Mouse (Mus musculus) stomach, embryonic 14.5 days (tissue): ENCODE data around the gene Kcnq1. TPM values are rescaled to one million over a fixed set of nuclear protein-coding genes. Genes with fewer than 3 reads are reported as not detected.

ENCODE experiments used
- ATAC-seq: fragments of 200-750 bp; cut with Nextera tagmentation; 2 replicates; pipeline ENCODE4 v1.8.0; 2017; ENCODE audit warnings: low read depth, moderate TSS enrichment; ENCODE audit not compliant: insufficient number of reproducible peaks, insufficient read depth, low FRiP score
- H3K27ac ChIP-seq: fragments of 300-500 bp; sonication (generic); 2 replicates; pipeline ENCODE4 v1.5.1; 2014; ENCODE audit warnings: mild to moderate bottlenecking, low read length, moderate library complexity, mixed read lengths
- H3K27me3 ChIP-seq: fragments of 300-500 bp; sonication (generic); 2 replicates; pipeline ENCODE4 v1.6.1; 2014; ENCODE audit warnings: low read length, control low read depth, mixed read lengths; ENCODE audit not compliant: control insufficient read depth, insufficient read depth
- H3K36me3 ChIP-seq: fragments of 300-500 bp; sonication (generic); 2 replicates; pipeline ENCODE4 v1.6.1; 2014; ENCODE audit warnings: mild to moderate bottlenecking, control low read depth, low read length, moderate library complexity, mixed read lengths; ENCODE audit not compliant: control insufficient read depth, insufficient read depth
- H3K4me1 ChIP-seq: fragments of 300-500 bp; sonication (generic); 2 replicates; pipeline ENCODE4 v1.6.1; 2014; ENCODE audit warnings: low read length, control low read depth, mixed read lengths; ENCODE audit not compliant: control insufficient read depth, insufficient read depth
- H3K4me2 ChIP-seq: fragments of 300-500 bp; sonication (generic); replicated peaks from 2 replicates; pipeline ENCODE4 v1.6.1; 2014; ENCODE audit warnings: low read depth, low read length, control low read depth
- H3K4me3 ChIP-seq: fragments of 300-500 bp; sonication (generic); 2 replicates; pipeline ENCODE4 v1.5.1; 2014; ENCODE audit warnings: low read depth, low read length, control low read depth
- H3K9ac ChIP-seq: fragments of 300-500 bp; sonication (generic); replicated peaks from 2 replicates; pipeline ENCODE4 v1.6.1; 2014; ENCODE audit warnings: low read depth, mild to moderate bottlenecking, control low read depth, low read length, moderate library complexity, mixed read lengths
- H3K9me3 ChIP-seq: fragments of 300-500 bp; sonication (generic); 2 replicates; pipeline ENCODE4 v1.6.1; 2016; ENCODE audit warnings: low read depth, low read length, control low read depth; ENCODE audit not compliant: control insufficient read depth
- WGBS: fragments of 180-500 bp; shearing (Covaris S2); extraction: QIAGEN DNeasy Blood & Tissue Kit; methylation state at CpG from one replicate; pipeline ENCODE4 v1.1.7; 2014; 5-methylcytosine and 5-hydroxymethylcytosine counted together
- polyA plus RNA-seq: library from polyadenylated mRNA; unstranded; fragments of >200 nt; fragmentation: Nextera tagmentation; extraction: Ambion mirVana; gene quantifications from 2 replicates; pipeline ENCODE4 v1.2.1, GENCODE M21; 2014

Gene Kcnq1
- polyA plus RNA-seq, 1 experiment from 2014 or later = 4.2 TPM

DNA sequence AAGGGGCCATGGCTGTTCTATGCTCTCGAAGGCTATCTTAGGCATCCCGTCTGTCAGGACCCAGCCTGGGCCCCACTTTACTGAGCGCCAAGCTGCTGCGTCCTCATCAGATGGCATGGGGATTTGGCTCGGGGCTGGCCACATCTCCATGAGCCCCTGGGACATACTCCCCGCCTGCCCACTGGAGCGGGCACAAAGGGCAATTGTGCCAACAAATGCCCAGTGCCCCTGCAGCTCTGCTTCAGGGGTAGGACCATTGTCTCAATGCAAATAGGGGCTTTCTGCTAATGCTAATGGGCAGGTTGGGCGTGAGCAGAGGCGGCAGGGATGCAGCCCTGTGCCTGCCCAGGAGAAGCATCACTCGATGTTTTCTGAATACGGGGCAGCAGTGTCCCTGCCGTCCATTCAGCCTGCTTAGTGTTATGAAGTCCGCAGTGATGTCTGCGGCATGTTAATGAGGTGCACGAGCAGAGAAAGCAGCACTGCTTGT is 91.8 kb downstream of the Kcnq1 start:
- no peak for ATAC-seq
- WGBS = 58% methylated on average over 15 of the region's 15 CpGs

DNA sequence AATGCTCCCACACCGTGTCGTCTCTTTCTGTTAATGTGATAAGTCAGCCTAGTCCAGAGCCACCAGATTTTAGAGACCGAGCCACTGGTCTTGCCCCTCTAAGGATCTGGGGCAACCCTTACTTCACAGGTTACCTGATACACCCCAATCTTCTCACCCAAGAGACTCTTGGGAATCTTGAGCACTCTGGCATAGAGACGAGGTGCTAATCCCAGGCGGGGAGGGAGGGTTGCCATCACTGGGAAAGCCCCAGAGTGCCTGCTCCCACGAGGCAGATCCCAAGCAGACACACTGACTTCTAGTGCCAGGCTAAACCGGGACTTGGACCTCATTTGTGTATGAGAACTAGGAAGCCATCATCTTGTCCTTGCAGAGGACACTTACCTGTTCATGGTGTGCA is 92.3 kb downstream of the Kcnq1 start:
- no peak for ATAC-seq
- Histone ChIP-seq H3K9ac (no peak overlapping the region), H3K9me3 (no peaks in the 10 kb centered on the region), H3K27me3 (no peaks in the 10 kb centered on the region), H3K4me2 (no peak overlapping the region), H3K4me3 (no peak overlapping the region), H3K27ac (no peak overlapping the region), H3K36me3 (no peaks in the 10 kb centered on the region), H3K4me1 (no peaks in the 10 kb centered on the region)
- whole genome bisulfite sequencing = 58% methylated on average over 7 of the region's 7 CpGs

More for the DNA sequence above, 91.8 kb downstream of the Kcnq1 start:
- Histone ChIP-seq H3K9ac (no peak overlapping the region), H3K27ac (no peak overlapping the region), H3K4me3 (no peak overlapping the region), H3K4me1 (no peaks in the 10 kb centered on the region), H3K9me3 (no peaks in the 10 kb centered on the region), H3K4me2 (no peak overlapping the region), H3K27me3 (no peaks in the 10 kb centered on the region), H3K36me3 (no peaks in the 10 kb centered on the region)

DNA sequence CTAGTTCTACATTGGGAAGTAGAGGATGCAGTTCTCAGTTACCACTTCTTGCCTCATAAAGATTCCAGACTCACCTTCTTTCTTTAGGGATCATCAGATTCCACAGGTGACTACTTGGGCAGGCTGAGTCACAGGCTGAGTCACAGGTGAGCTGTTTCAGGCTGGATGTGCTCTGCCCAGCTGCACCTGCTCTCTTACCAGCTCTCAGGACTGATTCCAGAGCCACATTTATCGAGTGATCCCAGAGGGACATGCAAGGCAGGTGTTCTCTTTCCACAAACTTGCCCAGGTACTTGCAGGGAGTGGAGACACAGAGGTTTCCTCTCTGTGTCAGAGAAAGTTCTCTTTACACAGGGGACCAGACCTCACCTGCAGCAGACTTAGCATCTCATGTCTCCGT is 95.1 kb downstream of the Kcnq1 start:
- no peak overlapping the region for H3K4me3 ChIP-seq
- no peaks in the 10 kb centered on the region for H3K27me3 ChIP-seq
- no peak overlapping the region for H3K4me2 ChIP-seq
- H3K4me1 ChIP-seq = no peaks in the 10 kb centered on the region
- 76% methylated on average over 2 of the region's 2 CpGs for WGBS
- no peak for ATAC-seq
- H3K9ac ChIP-seq = no peak overlapping the region
- no peaks in the 10 kb centered on the region for H3K36me3 ChIP-seq
- no peak overlapping the region for H3K27ac ChIP-seq
- no peaks in the 10 kb centered on the region for H3K9me3 ChIP-seq

DNA sequence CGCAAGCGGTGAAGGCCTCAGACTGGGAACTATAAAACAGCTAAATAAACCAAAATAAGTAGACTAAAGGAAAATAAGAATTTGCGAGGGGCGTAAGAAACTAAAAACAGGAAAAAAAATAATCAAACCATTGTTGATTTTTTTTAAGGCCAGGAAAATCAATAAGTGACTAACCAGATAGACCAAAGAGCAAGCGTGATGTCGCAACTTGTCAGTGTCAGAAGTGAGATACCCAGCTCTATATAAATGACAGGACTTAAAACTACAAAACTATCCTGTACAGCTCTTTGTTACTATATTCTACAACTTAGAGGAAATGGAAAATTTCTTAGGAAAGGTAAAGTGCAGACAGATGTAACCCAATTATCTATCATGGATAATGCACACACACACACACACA is 97.7 kb downstream of the Kcnq1 start:
- no peak overlapping the region for H3K4me2 ChIP-seq
- no peaks in the 10 kb centered on the region for H3K36me3 ChIP-seq
- no peaks in the 10 kb centered on the region for H3K27me3 ChIP-seq
- H3K4me1 ChIP-seq = no peaks in the 10 kb centered on the region
- WGBS = 90% methylated on average over 6 of the region's 6 CpGs
- H3K4me3 ChIP-seq = no peak overlapping the region
- H3K9me3 ChIP-seq = no peaks in the 10 kb centered on the region
- no peak overlapping the region for H3K9ac ChIP-seq
- no peak overlapping the region for H3K27ac ChIP-seq
- ATAC-seq = no peak

DNA sequence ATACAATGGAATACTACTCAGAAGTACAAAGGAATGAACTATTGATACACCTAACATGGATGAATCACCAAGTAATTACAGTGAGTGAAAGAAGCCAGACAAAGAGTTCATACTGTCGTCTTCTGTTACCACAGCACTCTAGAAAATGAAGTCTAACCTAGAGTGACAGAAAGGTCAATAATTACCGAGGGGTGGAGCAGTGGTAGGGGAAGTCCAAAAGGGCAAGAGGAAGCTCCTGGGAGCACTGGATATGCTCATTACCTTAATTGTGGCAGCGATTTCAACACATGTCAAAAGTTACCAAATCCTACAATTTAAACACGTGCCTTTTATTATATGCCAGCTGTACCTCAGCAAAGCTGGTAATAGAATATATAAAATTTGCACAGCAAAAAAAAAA is 100.9 kb downstream of the Kcnq1 start:
- no peak for ATAC-seq
- H3K4me1 ChIP-seq = no peaks in the 10 kb centered on the region
- no peak overlapping the region for H3K4me2 ChIP-seq
- H3K36me3 ChIP-seq = no peaks in the 10 kb centered on the region
- H3K9ac ChIP-seq = no peak overlapping the region
- H3K27me3 ChIP-seq = no peaks in the 10 kb centered on the region
- H3K4me3 ChIP-seq = no peak overlapping the region
- H3K27ac ChIP-seq = no peak overlapping the region
- WGBS = 55% methylated on average over 4 of the region's 4 CpGs
- H3K9me3 ChIP-seq = no peaks in the 10 kb centered on the region

DNA sequence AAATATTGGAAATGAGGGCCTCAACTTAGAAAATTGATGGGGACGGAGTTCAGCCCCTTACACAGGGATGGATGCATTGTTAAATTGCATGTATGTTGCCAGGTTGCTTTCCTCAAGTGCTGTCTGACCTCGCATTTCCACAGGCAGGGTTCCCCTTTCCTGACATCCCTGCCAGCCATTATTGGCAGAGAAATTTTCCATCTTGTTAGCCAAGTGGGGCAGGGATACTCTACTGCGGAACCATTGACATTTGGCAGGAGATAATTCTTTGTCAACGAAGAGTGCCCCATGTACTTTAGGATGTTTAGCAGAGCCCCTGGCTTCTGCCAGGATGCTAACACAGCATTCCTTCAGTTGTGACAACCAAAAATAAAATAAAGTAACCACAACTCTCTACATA is 104.6 kb downstream of the Kcnq1 start:
- Histone ChIP-seq H3K9ac (no peak overlapping the region), H3K27me3 (no peaks in the 10 kb centered on the region), H3K27ac (no peak overlapping the region), H3K9me3 (no peaks in the 10 kb centered on the region; the same call in 1 of the 2 replicates), H3K36me3 (no peaks in the 10 kb centered on the region), H3K4me2 (no peak overlapping the region), H3K4me3 (no peak overlapping the region), H3K4me1 (no peaks in the 10 kb centered on the region)
- 67% methylated on average over 4 of the region's 4 CpGs for WGBS
- no peak for ATAC-seq

DNA sequence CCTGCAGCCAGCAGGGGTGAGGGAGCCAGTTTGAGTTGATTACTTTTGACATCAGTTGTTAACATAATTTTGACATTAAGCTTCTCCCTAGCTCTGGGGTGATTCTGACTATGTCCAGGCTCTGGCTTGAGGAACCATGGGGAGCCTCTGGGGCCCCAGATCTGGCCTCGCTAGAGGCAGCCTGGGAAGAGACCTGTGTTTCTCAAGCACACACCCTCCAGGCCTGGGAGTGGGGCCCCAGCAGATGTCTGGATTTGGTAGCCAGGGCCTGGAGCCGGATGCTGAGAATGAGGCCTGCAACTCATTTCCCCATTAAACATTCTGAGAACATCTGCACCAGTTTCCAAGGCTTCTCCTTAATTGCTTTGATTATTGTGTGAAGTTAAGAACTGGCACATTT is 145.0 kb downstream of the Kcnq1 start:
- Histone ChIP-seq H3K4me3 (no peak overlapping the region), H3K9ac (no peak overlapping the region), H3K27ac (no peak overlapping the region), H3K4me2 (no peak overlapping the region), H3K9me3 (peaks cover 15% of the 10 kb centered on the region), H3K4me1 (no peaks in the 10 kb centered on the region), H3K27me3 (no peaks in the 10 kb centered on the region), H3K36me3 (no peaks in the 10 kb centered on the region)
- no peak for ATAC-seq
- WGBS = 84% methylated on average over 2 of the region's 2 CpGs

DNA sequence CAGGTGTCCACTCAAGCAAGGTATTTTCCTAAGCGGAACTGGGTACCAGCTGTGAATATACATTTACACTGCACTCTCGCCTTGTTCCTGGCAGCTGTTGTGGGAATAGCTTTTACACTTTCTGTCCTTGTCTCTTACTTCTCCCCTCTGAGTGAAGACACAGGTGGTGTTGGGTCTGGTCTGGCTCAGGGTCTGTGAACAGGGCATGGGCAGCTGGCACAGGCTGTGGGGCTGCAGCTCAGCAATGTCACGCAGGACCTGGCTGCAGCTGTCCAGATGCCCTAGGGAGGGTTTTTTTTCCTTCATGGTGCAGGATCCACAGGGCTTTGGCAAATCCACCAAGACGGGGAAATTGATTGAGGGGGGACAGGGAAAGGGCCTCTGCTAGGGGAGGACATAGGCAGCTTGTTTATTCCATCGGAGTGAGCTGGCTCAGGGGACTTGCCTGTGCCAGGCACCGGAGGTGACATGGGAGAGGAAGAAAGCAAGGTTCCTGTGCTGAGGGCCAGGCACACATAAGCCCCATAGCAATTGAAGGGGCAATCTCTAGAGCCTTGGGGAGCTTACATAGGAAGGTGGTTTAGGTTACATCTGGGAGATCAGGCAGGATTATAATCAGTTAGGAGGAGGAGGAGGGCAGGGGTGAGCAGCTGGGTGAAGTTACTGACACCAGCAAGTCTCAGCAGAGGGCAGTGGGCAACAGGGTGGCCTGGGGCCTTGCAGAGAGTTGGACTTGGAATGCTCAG is 147.1 kb downstream of the Kcnq1 start:
- WGBS = 77% methylated on average over 6 of the region's 6 CpGs
- Histone ChIP-seq H3K27me3 (no peaks in the 10 kb centered on the region), H3K9me3 (peaks cover 15% of the 10 kb centered on the region), H3K27ac (no peak overlapping the region), H3K4me1 (no peaks in the 10 kb centered on the region), H3K4me3 (no peak overlapping the region), H3K36me3 (no peaks in the 10 kb centered on the region), H3K9ac (no peak overlapping the region), H3K4me2 (no peak overlapping the region)
- no peak for ATAC-seq

DNA sequence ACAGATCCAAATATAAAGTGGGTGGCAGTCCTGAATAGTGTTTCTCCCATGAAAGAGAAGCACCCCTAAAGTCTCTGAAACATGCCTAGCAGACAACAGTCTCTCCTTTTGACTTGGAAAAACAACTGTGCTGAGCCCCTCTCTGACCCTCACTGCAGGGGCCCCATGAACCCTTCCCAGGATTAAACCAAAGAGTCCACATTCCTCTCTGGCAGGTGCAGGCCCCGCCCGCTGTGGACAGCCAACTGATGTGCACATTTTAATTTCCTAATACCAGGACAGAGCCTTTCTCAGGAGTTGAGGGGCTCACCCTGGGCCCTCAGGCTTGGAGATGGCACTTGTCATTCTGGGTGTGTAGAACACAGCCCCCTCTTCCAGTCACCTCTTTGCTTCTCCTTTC is 148.7 kb downstream of the Kcnq1 start:
- Histone ChIP-seq H3K36me3 (no peaks in the 10 kb centered on the region), H3K9ac (no peak overlapping the region), H3K4me1 (no peaks in the 10 kb centered on the region), H3K27ac (no peak overlapping the region), H3K9me3 (peaks cover 13% of the 10 kb centered on the region), H3K4me3 (no peak overlapping the region), H3K27me3 (no peaks in the 10 kb centered on the region), H3K4me2 (no peak overlapping the region)
- ATAC-seq = no peak
- WGBS = 88% methylated on average over 2 of the region's 2 CpGs
